ENCODE assay signal across 29 mouse cellular contexts in genomic region chrX:9110381-9110780, GRCm38 (mm10). TPM values are rescaled to one million over a fixed set of nuclear protein-coding genes. Genes with fewer than 3 reads are reported as not detected.
DNase-seq lines count a peak whose midpoint lies in the region; ATAC-seq and TF ChIP-seq lines count a peak whose summit lies in the region.
"Had no signal": no experiment of that assay in that cellular context is flagged by ENCODE, and none has a peak within 500 bp of the region (broad histone marks: within the 10 kb centered on the region; RNA-seq: fewer than 3 reads in every experiment).

No protein-coding gene starts in this region.

- no peaks in the 10 kb centered on the region for H3K27me3 ChIP-seq in testis, adult 2 months (ENCODE audit: control insufficient read depth, insufficient read depth, low read length)
- H3K27me3 ChIP-seq in CH12.LX (replicated peaks) (no peaks in the 10 kb centered on the region), MEL (ENCODE audit: control insufficient read depth in 1 of 2, insufficient read depth in 2 of 2, low read length in 2 of 2) (peaks cover 0 to 8% of the 10 kb centered on the region in 2 experiments; a peak in 2 of 4 replicates)
- no peaks in the 10 kb centered on the region for H3K27me3 ChIP-seq in hindbrain, embryonic 10.5 days (ENCODE audit: insufficient read depth, poor library complexity, severe bottlenecking)

- TF ChIP-seq RAD21 in CH12.LX (IDR thresholded peaks at IDR 0.05; ENCODE audit: low read depth, low read length) = no peak
- no peak for TF ChIP-seq RAD21 in MEL (IDR thresholded peaks at IDR 0.05; ENCODE audit: low read depth, low read length)

- H3K9me3 ChIP-seq in CH12.LX (replicated peaks; ENCODE audit: low read length) (no peaks in the 10 kb centered on the region), MEL (replicated peaks; ENCODE audit: insufficient read depth, low read length) (no peaks in the 10 kb centered on the region)
- H3K9me3 ChIP-seq in hindbrain, embryonic 10.5 days = no peaks in the 10 kb centered on the region
- H3K9me3 ChIP-seq: G1E had no signal

- in situ Hi-C loops in CH12.LX (cut with MboI; ENCODE audit: low pct_ligation_motif_present, low pct_unique_long_range_greater_than_20kb, low sequenced_read_pairs) = no loop called here

- peak overlapping the region; percentile 9; the same call in 1 of the 2 replicates for H3K4me2 ChIP-seq in CH12.LX (ENCODE audit: insufficient read depth, low read depth, poor library complexity, severe bottlenecking)

- H3K36me3 ChIP-seq in testis, adult 2 months (ENCODE audit: control insufficient read depth, insufficient read depth, low read length) = no peaks in the 10 kb centered on the region
- no peaks in the 10 kb centered on the region for H3K36me3 ChIP-seq in CH12.LX (replicated peaks in 1 of 2; ENCODE audit: control insufficient read depth in 1 of 2, insufficient read depth in 1 of 2, low read length in 1 of 2)
- H3K36me3 ChIP-seq in MEL (ENCODE audit: control insufficient read depth in 1 of 2, insufficient read depth in 2 of 2, low read length in 2 of 2) = no peaks in the 10 kb centered on the region
- H3K36me3 ChIP-seq in hindbrain, embryonic 10.5 days = no peaks in the 10 kb centered on the region
- H3K36me3 ChIP-seq: G1E had no signal

- H3K4me3 ChIP-seq in testis, adult 2 months (ENCODE audit: control insufficient read depth, low read depth, low read length) = no peak overlapping the region
- no peak overlapping the region for H3K4me3 ChIP-seq in CH12.LX (replicated peaks in 1 of 3; ENCODE audit: low read depth in 2 of 3, low read length in 2 of 3, poor library complexity in 1 of 3)
- peak overlapping the region in 1 of 2 experiments; percentile 29; a peak in 1 of 4 replicates for H3K4me3 ChIP-seq in MEL (ENCODE audit: control insufficient read depth in 1 of 2, insufficient read depth in 1 of 2, low read depth in 2 of 2, low read length in 2 of 2)
- no peak overlapping the region for H3K4me3 ChIP-seq in hindbrain, embryonic 10.5 days

- H3K9ac ChIP-seq in CH12.LX (ENCODE audit: insufficient read depth, low read depth) (no peak overlapping the region), MEL (ENCODE audit: control insufficient read depth, low read depth, low read length, poor library complexity, severe bottlenecking) (no peak overlapping the region)

- TF ChIP-seq POLR2A in testis, adult 2 months (IDR thresholded peaks at IDR 0.05; ENCODE audit: control insufficient read depth, low read depth, low read length) = no peak
- TF ChIP-seq POLR2A in CH12.LX (IDR thresholded peaks at IDR 0.05; ENCODE audit: low read depth, low read length) = no peak
- no peak for TF ChIP-seq POLR2A in MEL (IDR thresholded peaks at IDR 0.05; ENCODE audit: control insufficient read depth in 1 of 2, insufficient read depth in 1 of 2, low read depth in 1 of 2, low read length in 2 of 2, poor library complexity in 1 of 2)

- H3K4me1 ChIP-seq in testis, adult 2 months (ENCODE audit: control insufficient read depth, insufficient read depth, low read length) = no peaks in the 10 kb centered on the region
- no peaks in the 10 kb centered on the region for H3K4me1 ChIP-seq in CH12.LX (ENCODE audit: control insufficient read depth in 1 of 2, insufficient read depth in 2 of 2)
- H3K4me1 ChIP-seq in MEL (ENCODE audit: control insufficient read depth in 1 of 2, insufficient read depth in 2 of 2, low read length in 2 of 2) = peaks cover 0 to 2% of the 10 kb centered on the region in 2 experiments; a peak in 3 of 4 replicates
- no peaks in the 10 kb centered on the region for H3K4me1 ChIP-seq in hindbrain, embryonic 10.5 days (replicated peaks)

- WGBS in hindbrain, embryonic 10.5 days = 71% methylated on average over 2 of the region's 2 CpGs

- peak overlapping the region; percentile 67 for H3K27ac ChIP-seq in testis, adult 2 months (ENCODE audit: control insufficient read depth, insufficient read depth, low read depth, low read length)
- no peak overlapping the region for H3K27ac ChIP-seq in CH12.LX (ENCODE audit: insufficient read depth, low read depth)
- no peak overlapping the region for H3K27ac ChIP-seq in MEL (ENCODE audit: control insufficient read depth, low read depth, low read length)
- no peak overlapping the region for H3K27ac ChIP-seq in hindbrain, embryonic 10.5 days

- dilution Hi-C loops in CH12.LX (cut with MboI; ENCODE audit: extremely low pct_ligation_motif_present, extremely low pct_unique_long_range_greater_than_20kb, low sequenced_read_pairs) = no loop called here

- ATAC-seq in megakaryocyte, adult 5-6 weeks (ENCODE audit: poor library complexity, severe bottlenecking) = no peak
- ATAC-seq: activated CD4-positive, CD25-positive, alpha-beta regulatory T cell, adult 4 months; CD4-positive, CD25-positive, alpha-beta regulatory T cell, adult 4 months; Patski had no signal

- H3K79me2 ChIP-seq in CH12.LX (replicated peaks; ENCODE audit: control insufficient read depth, extremely low read depth, insufficient read depth, poor library complexity, severe bottlenecking) = no peaks in the 10 kb centered on the region
- no peaks in the 10 kb centered on the region for H3K79me2 ChIP-seq in MEL (ENCODE audit: control insufficient read depth, insufficient read depth, low read length, poor library complexity)

- no peak for TF ChIP-seq EP300 in CH12.LX (IDR thresholded peaks at IDR 0.05; ENCODE audit: low read length)
- TF ChIP-seq EP300 in MEL (IDR thresholded peaks at IDR 0.05; ENCODE audit: low read depth in 1 of 2, low read length in 2 of 2) = peak in 1 of 2 experiments; percentile 64; a peak in 2 of 4 replicates

- TF ChIP-seq CTCF in testis, adult 2 months (IDR thresholded peaks at IDR 0.05; ENCODE audit: control insufficient read depth, insufficient read depth, insufficient replicate concordance, low read depth, low read length) = no peak
- TF ChIP-seq CTCF in CH12.LX (conservative IDR thresholded peaks at IDR 0.05 in 1 of 2, IDR thresholded peaks at IDR 0.05 in 1 of 2; ENCODE audit: low read depth in 2 of 2, low read length in 2 of 2) (no peak), MEL (IDR thresholded peaks at IDR 0.05 in 2 of 3, conservative IDR thresholded peaks at IDR 0.05 in 1 of 3; ENCODE audit: control insufficient read depth in 1 of 3, insufficient read depth in 1 of 3, low read depth in 2 of 3, low read length in 3 of 3, poor library complexity in 1 of 3, severe bottlenecking in 1 of 3) (no peak)

- DNase-seq in testis, postnatal 10 days (ENCODE audit: low spot score) = no peak
- DNase-seq in A20 (ENCODE audit: low read depth, low spot score) (peak; percentile 43), CH12.LX (ENCODE audit: extremely low read depth) (no peak), MEL (ENCODE audit: low read depth, low spot score) (peak; percentile 6)
- DNase-seq in hindbrain, embryonic 10.5 days (ENCODE audit: low spot score) = no peak
- no peak for DNase-seq in embryo, embryonic 9.5 days (ENCODE audit: extremely low spot score)
- DNase-seq: adrenal gland, adult 2 months; adrenal gland, adult 8-10 months; adrenal gland, postnatal 10 days; adrenal gland, postnatal 14 days; adrenal gland, postnatal 25 days; adrenal gland, postnatal 36 days; B cell, adult 2 months; cerebellum, adult 11 months; cerebellum, adult 11-12 months; cerebellum, adult 18-20 months; cerebellum, adult 2 months; cerebellum, adult 8-10 months had no signal

TF ChIP-seq in CH12.LX, 34 proteins besides CTCF, POLR2A, EP300 and RAD21:
- TF ChIP-seq HCFC1 (IDR thresholded peaks at IDR 0.05; ENCODE audit: low read depth, low read length) (no peak), TBP (conservative IDR thresholded peaks at IDR 0.05; ENCODE audit: low read depth, low read length) (no peak), USF1 (IDR thresholded peaks at IDR 0.05; ENCODE audit: low read depth, low read length) (no peak), IRF4 (IDR thresholded peaks at IDR 0.05; ENCODE audit: low read depth, low read length) (no peak), ETS1 (conservative IDR thresholded peaks at IDR 0.05; ENCODE audit: low read depth, low read length) (no peak), PAX5 (IDR thresholded peaks at IDR 0.05; ENCODE audit: low read length) (no peak), BHLHE40 (IDR thresholded peaks at IDR 0.05; ENCODE audit: low read depth, low read length) (no peak), SIN3A (IDR thresholded peaks at IDR 0.05; ENCODE audit: low read length) (no peak), NELFE (IDR thresholded peaks at IDR 0.05; ENCODE audit: low read depth, low read length) (no peak)

TF ChIP-seq in MEL, 35 proteins besides CTCF, POLR2A, EP300 and RAD21:
- TF ChIP-seq MYB (IDR thresholded peaks at IDR 0.05; ENCODE audit: low read depth, low read length) = peak; percentile 89
- no peak for TF ChIP-seq RCOR1 (IDR thresholded peaks at IDR 0.05; ENCODE audit: low read depth, low read length)
- 0 out of 2 replicates have a peak, but pooled peaks have one; percentile 17 for TF ChIP-seq TCF12 (IDR thresholded peaks at IDR 0.05; ENCODE audit: low read depth, low read length)

RNA-seq across cellular contexts. Expression of gene 4930402K13Rik, which starts 6.0 kb away (rescaled TPM):
- polyA plus RNA-seq in testis, adult 2 months (2012; rRNA removed) = 4.0 and 6.2 TPM in 2 replicates
- not detected in 2 replicates for total RNA-seq in CH12.LX (2012; rRNA removed)
- total RNA-seq in CH12.LX (2014; rRNA removed) = not detected in 2 replicates
- not detected in 2 replicates for polyA plus RNA-seq in CH12.LX (2012; ENCODE audit: insufficient read length, low read depth)
- total RNA-seq in MEL (2012; rRNA removed) = not detected in 2 replicates
- not detected for polyA plus RNA-seq in MEL (2012; ENCODE audit: insufficient read depth in 1 of 2, insufficient read length in 2 of 2, low read depth in 1 of 2, low replicate concordance in 2 of 2, missing spikeins in 1 of 2)
- not detected in 2 replicates for polyA plus RNA-seq in hindbrain, embryonic 10.5 days (2016; fragmentation: Nextera tagmentation; extraction: Ambion mirVana)
- total RNA-seq in megakaryocyte, adult 5-6 weeks (2015) = not detected in 2 replicates
- total RNA-seq in megakaryocyte, adult 5-6 weeks (2017) = not detected in 2 replicates
- total RNA-seq: adrenal gland, adult 18-20 months; adrenal gland, adult 2 months; adrenal gland, adult 8-10 months; adrenal gland, postnatal 10 days; adrenal gland, postnatal 14 days; adrenal gland, postnatal 25 days; adrenal gland, postnatal 36 days; adrenal gland, postnatal 4 days; ES-E14 had no signal
- polyA plus RNA-seq: activated CD4-positive, CD25-positive, alpha-beta regulatory T cell, adult 4 months; adrenal gland, adult 2 months; brain, embryonic 14.5 days; C2C12; CD4-positive, CD25-positive, alpha-beta regulatory T cell, adult 4 months; cerebellum, adult 2 months; G1E; Patski had no signal

RNA-seq across cellular contexts. Expression of gene Fthl17f, which starts 47.6 kb away (rescaled TPM):
- polyA plus RNA-seq in testis, adult 2 months (2012; rRNA removed) = 0.53 and 2.3 TPM in 2 replicates
- total RNA-seq in CH12.LX (2012; rRNA removed) (not detected in 2 replicates), CH12.LX (2014; rRNA removed) (not detected in 2 replicates), MEL (2012; rRNA removed) (not detected in 2 replicates)
- polyA plus RNA-seq in CH12.LX (2012; ENCODE audit: insufficient read length, low read depth) (not detected in 2 replicates), MEL (2012; ENCODE audit: insufficient read depth in 1 of 2, insufficient read length in 2 of 2, low read depth in 1 of 2, low replicate concordance in 2 of 2, missing spikeins in 1 of 2) (not detected)
- not detected in 2 replicates for polyA plus RNA-seq in hindbrain, embryonic 10.5 days (2016; fragmentation: Nextera tagmentation; extraction: Ambion mirVana)
- not detected in 2 replicates for total RNA-seq in megakaryocyte, adult 5-6 weeks (2015)
- total RNA-seq in megakaryocyte, adult 5-6 weeks (2017) = not detected in 2 replicates
- total RNA-seq: adrenal gland, adult 18-20 months; adrenal gland, adult 2 months; adrenal gland, adult 8-10 months; adrenal gland, postnatal 10 days; adrenal gland, postnatal 14 days; adrenal gland, postnatal 25 days; adrenal gland, postnatal 36 days; adrenal gland, postnatal 4 days had no signal
- polyA plus RNA-seq: activated CD4-positive, CD25-positive, alpha-beta regulatory T cell, adult 4 months; adrenal gland, adult 2 months; brain, embryonic 14.5 days; CD4-positive, CD25-positive, alpha-beta regulatory T cell, adult 4 months; cerebellum, adult 2 months; G1E; Patski had no signal

Comparison
In these comparisons a context has a peak if more than half of its experiments do, and no peak if none do; other contexts are left out.
1. DNase-seq: peak in A20 (single experiment) and MEL (single experiment); none in testis, postnatal 10 days (single experiment), CH12.LX (single experiment), hindbrain, embryonic 10.5 days (single experiment) and embryo, embryonic 9.5 days (single experiment).